Mouse (Mus musculus) CH12.LX (cell line): ENCODE results near the gene Kiss1r. TPM values are rescaled to one million over a fixed set of nuclear protein-coding genes. Genes with fewer than 3 reads are reported as not detected.

ENCODE experiments used
- DNase-seq: peaks from one replicate; pipeline ENCODE4 v3.0.0-alpha.2; 2013; ENCODE audit errors: extremely low read depth
- H3K27ac ChIP-seq: 2 replicates; pipeline ENCODE4 v1.5.1; 2012; ENCODE audit warnings: low read depth, mild to moderate bottlenecking, control low read depth, moderate library complexity; ENCODE audit not compliant: insufficient read depth
- H3K27me3 ChIP-seq: replicated peaks from 2 replicates; pipeline ENCODE3; 2012; ENCODE audit warnings: inconsistent platforms
- H3K36me3 ChIP-seq, 2 experiments: replicated peaks in 1 of 2; 2 replicates each; pipeline versions ENCODE3 to v1.6.1; 2012; ENCODE audit warnings: inconsistent platforms in 1 of 2, low read length in 1 of 2, mild to moderate bottlenecking in 1 of 2, mixed read lengths in 1 of 2, moderate library complexity in 1 of 2; ENCODE audit not compliant: control insufficient read depth in 1 of 2, insufficient read depth in 1 of 2
- H3K4me1 ChIP-seq, 2 experiments: 2 replicates each; pipeline ENCODE4 v1.6.1; 2012; ENCODE audit warnings: inconsistent platforms in 1 of 2, moderate library complexity in 1 of 2; ENCODE audit not compliant: insufficient read depth in 2 of 2, control insufficient read depth in 1 of 2
- H3K4me2 ChIP-seq: 2 replicates; pipeline ENCODE4 v1.6.1; 2012; ENCODE audit warnings: low read depth, mild to moderate bottlenecking, control low read depth; ENCODE audit not compliant: poor library complexity, insufficient read depth, severe bottlenecking
- H3K4me3 ChIP-seq, 3 experiments: fragments of 150-350 bp in 1 of 3; sonication (generic) in 1 of 3; replicated peaks in 1 of 3; 2 replicates each; pipeline versions ENCODE3 to v1.5.1; 2011 to 2012; ENCODE audit warnings: low read depth in 2 of 3, low read length in 2 of 3, mild to moderate bottlenecking in 2 of 3, moderate library complexity in 2 of 3, control low read depth in 1 of 3, improper control_type of control experiment in 1 of 3, inconsistent platforms in 1 of 3, mixed read lengths in 1 of 3; ENCODE audit not compliant: poor library complexity in 1 of 3
- H3K79me2 ChIP-seq: replicated peaks from 2 replicates; pipeline ENCODE4 v1.6.1; 2012; ENCODE audit warnings: mild to moderate bottlenecking, moderate library complexity; ENCODE audit not compliant: control insufficient read depth, poor library complexity, insufficient read depth, severe bottlenecking; ENCODE audit errors: extremely low read depth
- H3K9ac ChIP-seq: 2 replicates; pipeline ENCODE4 v1.6.1; 2012; ENCODE audit warnings: low read depth, mild to moderate bottlenecking, control low read depth, moderate library complexity; ENCODE audit not compliant: insufficient read depth
- H3K9me3 ChIP-seq: replicated peaks from 2 replicates; pipeline ENCODE3; 2012; ENCODE audit warnings: low read length, inconsistent platforms, mixed read lengths
- BHLHE40 ChIP-seq: IDR thresholded peaks from 2 replicates; pipeline ENCODE4 v1.6.1; 2011; ENCODE audit warnings: mild to moderate bottlenecking, low read depth, low read length, improper control_type of control experiment
- CHD2 ChIP-seq: IDR thresholded peaks from 2 replicates; pipeline ENCODE4 v1.6.1; 2011; ENCODE audit warnings: low read length, improper control_type of control experiment
- ELF1 ChIP-seq: IDR thresholded peaks from 2 replicates; pipeline ENCODE4 v1.6.1; 2014; ENCODE audit warnings: low read depth, mild to moderate bottlenecking, inconsistent platforms, low read length, improper control_type of control experiment
- EP300 ChIP-seq: IDR thresholded peaks from 2 replicates; pipeline ENCODE4 v1.6.1; 2011; ENCODE audit warnings: low read length, improper control_type of control experiment
- GABPA ChIP-seq: IDR thresholded peaks from 2 replicates; pipeline ENCODE4 v1.6.1; 2012; ENCODE audit warnings: low read depth, low read length, improper control_type of control experiment, inconsistent platforms; ENCODE audit not compliant: insufficient replicate concordance
- HCFC1 ChIP-seq: IDR thresholded peaks from 2 replicates; pipeline ENCODE4 v1.6.1; 2012; ENCODE audit warnings: low read depth, mild to moderate bottlenecking, inconsistent platforms, low read length, improper control_type of control experiment
- KAT2A ChIP-seq: IDR thresholded peaks from 2 replicates; pipeline ENCODE4 v1.6.1; 2012; ENCODE audit warnings: low read length, improper control_type of control experiment, inconsistent platforms; ENCODE audit not compliant: insufficient replicate concordance
- MAFK ChIP-seq: IDR thresholded peaks from 2 replicates; pipeline ENCODE4 v1.6.1; 2011; ENCODE audit warnings: low read length, improper control_type of control experiment; ENCODE audit not compliant: insufficient replicate concordance
- SIN3A ChIP-seq: IDR thresholded peaks from 2 replicates; pipeline ENCODE4 v1.6.1; 2012; ENCODE audit warnings: low read length, improper control_type of control experiment, inconsistent platforms
- TCF12 ChIP-seq: IDR thresholded peaks from 2 replicates; pipeline ENCODE4 v1.6.1; 2014; ENCODE audit warnings: low read depth, mild to moderate bottlenecking, inconsistent platforms, low read length, improper control_type of control experiment
- UBTF ChIP-seq: IDR thresholded peaks from 2 replicates; pipeline ENCODE4 v1.6.1; 2012; ENCODE audit warnings: low read depth, mild to moderate bottlenecking, inconsistent platforms, low read length, improper control_type of control experiment, moderate library complexity
- ZMIZ1 ChIP-seq: IDR thresholded peaks from 2 replicates; pipeline ENCODE4 v1.6.1; 2012; ENCODE audit warnings: low read depth, mild to moderate bottlenecking, inconsistent platforms, low read length, improper control_type of control experiment
- dilution Hi-C: fragments of 300-500 bp; cut with MboI; formaldehyde crosslinking; loops from 2 replicates; pipeline ENCODE4 v1.14.3; 2020; ENCODE audit warnings: low sequenced_read_pairs; ENCODE audit not compliant: extremely low pct_unique_long_range_greater_than_20kb, extremely low pct_ligation_motif_present
- in situ Hi-C: fragments of 300-500 bp; cut with MboI; formaldehyde crosslinking; loops from 3 replicates; pipeline ENCODE4 v1.14.3; 2019; ENCODE audit warnings: low sequenced_read_pairs, low pct_ligation_motif_present, low pct_unique_long_range_greater_than_20kb, mixed read lengths
- polyA plus RNA-seq: library from polyadenylated mRNA; unstranded; fragments of >175 nt; gene quantifications from 2 replicates; pipeline ENCODE4 v1.2.1, GENCODE M21; 2012; ENCODE audit warnings: low read depth; ENCODE audit not compliant: insufficient read length
- total RNA-seq, 2 experiments: library from RNA; depleted of rRNA; stranded (reverse); fragments of 300-350 nt in 1 of 2; fragments of >200 nt in 1 of 2; gene quantifications; 2 replicates each; pipeline ENCODE4 v1.2.3; 2012 to 2014

The Kiss1r gene
- total and polyA plus RNA-seq, 3 experiments: 0.17 to 0.76 (median 0.24) TPM

DNA sequence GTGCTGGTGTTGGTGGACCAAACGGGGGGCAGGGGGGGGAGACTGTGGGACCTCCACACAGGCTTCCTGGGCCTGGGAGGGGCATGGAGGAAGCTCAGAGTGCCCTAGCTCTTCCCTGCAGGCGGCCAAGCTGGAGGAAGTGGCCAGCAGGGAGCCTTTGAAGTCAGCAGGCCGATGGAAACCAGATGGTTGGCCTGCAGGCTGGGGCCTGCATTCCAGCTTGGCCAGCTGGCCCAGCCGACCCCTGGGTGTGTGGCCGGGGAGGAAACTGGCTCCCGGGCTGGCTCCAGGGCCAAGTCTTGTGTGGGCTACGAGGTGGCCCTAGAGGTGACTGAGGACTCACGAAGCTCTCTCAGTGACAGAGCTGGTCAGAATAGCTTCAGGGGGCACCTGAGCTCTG lies 16.0 kb downstream of the Kiss1r start:
- peaks cover 63 to 80% of the 10 kb centered on the region in 2 experiments for H3K36me3 ChIP-seq
- dilution Hi-C loops (no loop called here), in situ Hi-C loops (no loop called here)
- peak overlapping the region; percentile 22 for H3K9ac ChIP-seq
- TF ChIP-seq CHD2: no peak
- no peak for TF ChIP-seq HCFC1
- peak; percentile 1; the same call in 1 of the 2 replicates for TF ChIP-seq UBTF
- no peak for TF ChIP-seq EP300
- no peak for TF ChIP-seq BHLHE40
- peak; percentile 63; the same call in 1 of the 2 replicates for TF ChIP-seq TCF12
- no peak for TF ChIP-seq GABPA
- TF ChIP-seq ELF1: no peak
- no peak for TF ChIP-seq ZMIZ1
- 0 out of 2 replicates have a peak, but pooled peaks have one; percentile 0 for TF ChIP-seq SIN3A
- peak overlapping the region; percentile 72 to 96 (median 91) for H3K4me3 ChIP-seq
- H3K4me2 ChIP-seq: peak overlapping the region; percentile 78
- H3K27ac ChIP-seq: peak overlapping the region; percentile 76
- peaks cover 48 to 84% of the 10 kb centered on the region in 2 experiments for H3K4me1 ChIP-seq
- no peaks in the 10 kb centered on the region for H3K9me3 ChIP-seq
- peaks cover 100% of the 10 kb centered on the region for H3K79me2 ChIP-seq
- DNase-seq: no peak
- H3K27me3 ChIP-seq: no peaks in the 10 kb centered on the region

DNA sequence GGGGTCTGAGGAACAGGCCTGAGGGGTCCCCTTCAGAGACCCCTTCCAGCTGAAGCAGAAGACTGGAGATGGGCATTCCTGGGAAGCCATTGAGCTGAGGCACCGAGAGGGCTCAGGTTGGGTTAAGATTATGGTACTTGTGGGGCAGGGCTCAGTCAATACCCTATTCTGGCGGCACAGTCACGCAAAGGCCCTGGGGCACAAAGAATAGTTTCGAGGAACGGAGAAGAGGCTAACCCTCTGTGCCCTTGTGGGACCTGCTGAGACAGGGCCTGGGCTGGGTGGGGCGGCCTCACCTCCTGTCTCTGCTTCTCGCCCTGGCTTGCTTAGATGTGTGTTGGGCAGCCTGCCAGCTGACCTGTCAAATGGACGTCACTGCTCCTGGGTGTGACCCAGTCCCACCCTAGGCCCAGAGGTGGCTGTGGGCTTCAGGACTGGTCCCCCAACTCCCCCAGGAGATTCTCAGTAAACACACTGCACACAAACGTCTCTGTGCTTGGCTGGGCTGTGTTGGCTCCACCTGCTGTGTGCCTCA lies 16.4 kb downstream of the Kiss1r start:
- H3K9me3 ChIP-seq: no peaks in the 10 kb centered on the region
- TF ChIP-seq UBTF: 0 out of 2 replicates have a peak, but pooled peaks have one; percentile 27
- TF ChIP-seq KAT2A: no peak
- H3K4me3 ChIP-seq: peak overlapping the region; percentile 18 to 96 (median 72)
- H3K79me2 ChIP-seq: peaks cover 100% of the 10 kb centered on the region
- H3K4me2 ChIP-seq: peak overlapping the region; percentile 78
- H3K27me3 ChIP-seq: no peaks in the 10 kb centered on the region
- peaks cover 53 to 89% of the 10 kb centered on the region in 2 experiments for H3K4me1 ChIP-seq
- in situ Hi-C loops: no loop called here
- H3K9ac ChIP-seq: peak overlapping the region; percentile 22
- no peak for DNase-seq
- H3K36me3 ChIP-seq: peaks cover 68 to 85% of the 10 kb centered on the region in 2 experiments
- H3K27ac ChIP-seq: peak overlapping the region; percentile 76
- dilution Hi-C loops: no loop called here

DNA sequence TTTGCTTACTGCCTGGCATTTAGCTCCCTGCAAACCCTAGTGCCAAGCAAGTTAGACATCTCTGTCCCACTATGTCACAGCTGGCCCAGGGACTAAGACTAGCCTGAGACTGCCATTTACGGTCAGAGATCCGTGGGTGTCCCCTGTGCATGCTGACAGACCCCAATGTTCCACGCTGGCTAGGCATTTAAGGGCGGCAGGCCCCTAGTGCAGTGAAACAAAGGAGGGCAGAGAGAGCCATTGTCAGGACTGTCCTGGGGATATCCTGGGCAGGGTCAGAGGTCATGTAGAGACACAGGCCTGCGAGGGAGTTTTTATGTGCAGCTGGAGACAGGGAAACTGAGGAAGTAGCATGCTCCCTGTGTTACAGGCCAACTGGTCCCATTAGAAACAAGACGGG lies 17.1 kb downstream of the Kiss1r start:
- peaks cover 59 to 95% of the 10 kb centered on the region in 2 experiments for H3K4me1 ChIP-seq
- peak overlapping the region; percentile 78; the same call in 1 of the 2 replicates for H3K4me2 ChIP-seq
- peak overlapping the region; percentile 22; the same call in 1 of the 2 replicates for H3K9ac ChIP-seq
- H3K27me3 ChIP-seq: no peaks in the 10 kb centered on the region
- H3K4me3 ChIP-seq: peak overlapping the region; percentile 7 to 72 (median 16)
- peak overlapping the region; percentile 76 for H3K27ac ChIP-seq
- H3K9me3 ChIP-seq: no peaks in the 10 kb centered on the region
- dilution Hi-C loops (no loop called here), in situ Hi-C loops (no loop called here)
- H3K79me2 ChIP-seq: peaks cover 100% of the 10 kb centered on the region
- DNase-seq: no peak
- TF ChIP-seq SIN3A (0 out of 2 replicates have a peak, but pooled peaks have one; percentile 40), MAFK (no peak)
- peaks cover 70 to 90% of the 10 kb centered on the region in 2 experiments for H3K36me3 ChIP-seq
